Mouse (Mus musculus) limb, embryonic 11.5 days (tissue): Measurements from ENCODE around the gene Lefty2. TPM values are rescaled to one million over a fixed set of nuclear protein-coding genes. Genes with fewer than 3 reads are reported as not detected.
"Not testable (repeated sequence)": the region's sequence is repeated elsewhere in the genome, so short reads cannot be mapped to it uniquely, and the experiment has no call there.

Experiments
- ATAC-seq: fragments of 200-750 bp; cut with Nextera tagmentation; 2 replicates; pipeline ENCODE4 v1.8.0; 2017; ENCODE audit warnings: low read depth; ENCODE audit not compliant: insufficient number of reproducible peaks, low FRiP score, low TSS enrichment
- DNase-seq: peaks from one replicate; pipeline ENCODE4 v3.0.0-alpha.2; 2015; ENCODE audit warnings: low spot score
- H3K27ac ChIP-seq: fragments of 300-500 bp; sonication (generic); replicated peaks from 2 replicates; pipeline ENCODE4 v1.5.1; 2014; ENCODE audit warnings: low read depth, mild to moderate bottlenecking, low read length
- H3K27me3 ChIP-seq: fragments of 300-500 bp; sonication (generic); 2 replicates; pipeline ENCODE4 v1.6.1; 2014; ENCODE audit warnings: mild to moderate bottlenecking, low read length, mixed read lengths; ENCODE audit not compliant: control insufficient read depth, insufficient read depth
- H3K36me3 ChIP-seq: fragments of 300-500 bp; sonication (generic); 2 replicates; pipeline ENCODE4 v1.6.1; 2014; ENCODE audit warnings: mild to moderate bottlenecking, low read length, moderate library complexity, mixed read lengths; ENCODE audit not compliant: control insufficient read depth, insufficient read depth
- H3K4me1 ChIP-seq: fragments of 300-500 bp; sonication (generic); 2 replicates; pipeline ENCODE4 v1.6.1; 2014; ENCODE audit warnings: low read length, mixed read lengths; ENCODE audit not compliant: control insufficient read depth, insufficient read depth
- H3K4me2 ChIP-seq: fragments of 300-500 bp; sonication (generic); 2 replicates; pipeline ENCODE4 v1.6.1; 2014; ENCODE audit warnings: low read depth, mild to moderate bottlenecking, moderate library complexity; ENCODE audit not compliant: severe bottlenecking
- H3K4me3 ChIP-seq: fragments of 300-500 bp; sonication (generic); 2 replicates; pipeline ENCODE4 v1.5.1; 2014; ENCODE audit warnings: low read depth, low read length
- H3K9ac ChIP-seq: fragments of 300-500 bp; sonication (generic); 2 replicates; pipeline ENCODE4 v1.6.1; 2014; ENCODE audit warnings: mild to moderate bottlenecking, low read length
- H3K9me3 ChIP-seq: fragments of 300-500 bp; sonication (generic); 2 replicates; pipeline ENCODE4 v1.6.1; 2016; ENCODE audit warnings: low read length; ENCODE audit not compliant: control insufficient read depth
- WGBS: fragments of 180-500 bp; shearing (Covaris S2); extraction: QIAGEN DNeasy Blood & Tissue Kit; methylation state at CpG from one replicate; pipeline ENCODE4 v1.1.7; 2014; 5-methylcytosine and 5-hydroxymethylcytosine counted together
- polyA plus RNA-seq: library from polyadenylated mRNA; unstranded; fragments of >200 nt; fragmentation: Nextera tagmentation; extraction: Ambion mirVana; gene quantifications from 2 replicates; pipeline ENCODE4 v1.2.1, GENCODE M21; 2014

Gene Lefty2
- polyA plus RNA-seq, 1 experiment from 2014 or later: 0.08 TPM

DNA sequence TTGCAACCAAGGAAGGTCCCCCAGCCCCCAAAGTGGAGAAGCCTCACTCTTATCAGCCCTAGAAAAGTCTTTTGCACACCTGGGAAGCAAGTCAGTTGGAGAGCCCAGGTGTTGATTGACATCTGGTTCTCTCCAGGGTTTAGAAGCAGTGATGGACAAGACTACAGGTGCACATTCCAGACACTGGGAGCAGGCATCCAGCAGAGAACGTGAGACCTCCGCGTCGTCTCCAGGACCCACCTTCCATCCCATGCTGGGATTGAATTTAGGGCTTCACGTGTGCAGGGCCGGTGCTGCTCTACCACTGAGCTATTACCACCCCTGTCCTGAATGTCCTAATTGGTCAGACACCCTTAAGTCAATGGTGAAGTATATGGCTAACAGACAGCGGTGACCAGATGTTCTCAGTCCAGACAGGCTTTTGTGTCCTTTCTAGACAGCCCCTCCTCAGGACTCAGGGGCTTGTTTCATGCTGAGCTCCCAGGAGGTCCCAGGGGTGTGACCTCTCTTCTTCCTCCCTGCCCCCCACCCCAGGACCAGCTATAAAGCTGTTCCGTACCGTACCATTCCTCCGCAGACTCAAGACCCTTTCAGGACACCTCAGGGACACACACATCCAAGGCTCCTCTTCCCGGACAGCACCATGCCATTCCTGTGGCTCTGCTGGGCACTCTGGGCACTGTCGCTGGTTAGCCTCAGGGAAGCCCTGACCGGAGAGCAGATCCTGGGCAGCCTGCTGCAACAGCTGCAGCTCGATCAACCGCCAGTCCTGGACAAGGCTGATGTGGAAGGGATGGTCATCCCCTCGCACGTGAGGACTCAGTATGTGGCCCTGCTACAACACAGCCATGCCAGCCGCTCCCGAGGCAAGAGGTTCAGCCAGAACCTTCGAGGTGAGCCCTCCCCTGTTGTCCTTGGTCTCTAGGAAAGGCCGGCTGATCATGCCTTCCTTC lies 41.8 kb downstream of the Lefty2 start, which contains the start of gene Lefty1:
Gene Lefty1 (plus strand): TSS at position 556 of the 953 bp plus-strand sequence.
- no peak for DNase-seq
- 10% methylated on average over 21 of the region's 21 CpGs for WGBS
- H3K9me3 ChIP-seq: no peaks in the 10 kb centered on the region

GRCm38 (mm10) chr1:180936610-180937398 lies 43.9 kb downstream of the Lefty2 start:
- H3K4me3 ChIP-seq: peak overlapping the region; percentile 16; the same call in 1 of the 2 replicates
- ATAC-seq, DNase-seq, H3K9ac ChIP-seq, H3K36me3 ChIP-seq, H3K9me3 ChIP-seq, H3K4me1 ChIP-seq, H3K27ac ChIP-seq: not testable (repeated sequence)
- H3K4me2 ChIP-seq: peak overlapping the region; percentile 40
- 2% methylated on average over 34 of the region's 41 CpGs for WGBS
- H3K27me3 ChIP-seq: peaks cover 42% of the 10 kb centered on the region

More for the DNA sequence above, 41.8 kb downstream of the Lefty2 start, which contains the start of gene Lefty1:
- Histone ChIP-seq H3K9ac (no peak within 1 kb of the TSS), H3K4me3 (no peak within 1 kb of the TSS), H3K4me1 (no peaks in the 10 kb centered on the region), H3K4me2 (no peak within 1 kb of the TSS), H3K36me3 (no peaks in the 10 kb centered on the region), H3K27me3 (peaks cover 34% of the 10 kb centered on the region), H3K27ac (no peak within 1 kb of the TSS)
- ATAC-seq: no peak

- peaks cover 43% of the 10 kb centered on the region for H3K27me3 ChIP-seq
- not testable (repeated sequence) for H3K9ac ChIP-seq, H3K4me3 ChIP-seq, H3K9me3 ChIP-seq, H3K36me3 ChIP-seq, ATAC-seq, DNase-seq, H3K4me1 ChIP-seq, H3K27ac ChIP-seq, H3K4me2 ChIP-seq
- WGBS: 17% methylated on average over 13 of the region's 13 CpGs
Observed at GRCm38 (mm10) chr1:180937631-180938030, 44.7 kb downstream of the Lefty2 start.

DNA sequence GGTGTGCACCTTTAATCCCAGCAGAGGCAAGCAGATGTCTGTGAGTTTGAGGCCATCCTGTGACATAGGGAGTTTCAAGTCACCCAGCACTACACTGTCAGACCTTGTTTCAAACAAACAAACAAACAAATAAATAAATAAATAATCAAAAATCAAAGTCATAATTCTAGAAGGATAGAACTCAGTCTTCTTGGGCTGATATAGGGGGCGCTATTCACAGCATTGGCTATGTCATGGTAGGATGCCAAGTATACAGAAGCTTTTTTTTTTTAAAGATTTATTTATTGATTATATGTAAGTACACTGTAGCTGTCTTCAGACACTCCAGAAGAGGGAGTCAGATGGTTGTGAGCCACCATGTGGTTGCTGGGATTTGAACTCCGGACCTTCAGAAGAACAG lies 45.9 kb downstream of the Lefty2 start:
- not testable (repeated sequence) for H3K27ac ChIP-seq, H3K4me3 ChIP-seq, H3K9ac ChIP-seq, H3K4me2 ChIP-seq, H3K36me3 ChIP-seq, H3K9me3 ChIP-seq, H3K4me1 ChIP-seq, DNase-seq, ATAC-seq
- 83% methylated on average over 2 of the region's 2 CpGs for WGBS
- H3K27me3 ChIP-seq: peaks cover 45% of the 10 kb centered on the region

DNA sequence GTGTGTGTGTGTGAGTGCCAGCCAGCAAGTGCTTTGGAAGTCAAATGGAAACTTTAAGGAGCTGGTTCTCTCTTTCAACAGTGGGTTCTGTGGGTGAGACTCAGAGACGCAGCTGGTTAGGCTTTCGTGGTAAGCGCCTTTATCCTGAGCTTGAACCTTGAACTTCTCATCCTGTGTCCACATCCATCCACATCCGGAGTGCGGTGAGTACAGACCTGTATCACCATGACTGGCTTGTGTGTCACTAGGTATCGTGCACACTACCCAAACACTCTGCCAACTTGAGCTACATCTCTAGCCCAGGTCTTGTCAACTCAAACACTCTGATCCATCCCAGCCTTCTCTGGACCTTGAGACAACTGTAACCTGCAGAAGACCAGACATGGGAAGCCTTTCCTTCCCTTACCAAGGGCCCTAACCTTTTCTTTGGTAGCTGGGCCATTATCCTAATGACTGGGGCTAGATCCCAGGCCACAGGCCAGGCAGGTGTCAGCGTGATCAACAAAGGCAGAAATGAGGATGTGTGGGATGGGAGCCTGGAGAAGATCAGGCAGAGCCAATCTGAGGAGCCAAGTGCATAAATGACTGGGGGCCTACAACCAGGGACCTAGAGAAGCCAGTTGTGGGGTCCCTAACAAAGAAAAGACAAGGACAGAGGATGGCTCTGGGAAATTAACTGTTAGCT lies 48.0 kb downstream of the Lefty2 start:
- Histone ChIP-seq H3K27me3 (peaks cover 25% of the 10 kb centered on the region), H3K27ac (no peak overlapping the region), H3K4me2 (peak overlapping the region; percentile 94; the same call in 1 of the 2 replicates), H3K9ac (no peak overlapping the region), H3K4me3 (no peak overlapping the region; the same call in 1 of the 2 replicates), H3K9me3 (no peaks in the 10 kb centered on the region), H3K36me3 (no peaks in the 10 kb centered on the region), H3K4me1 (peaks cover 10% of the 10 kb centered on the region)
- no peak for ATAC-seq
- no peak for DNase-seq
- 81% methylated on average over 7 of the region's 7 CpGs for WGBS

DNA sequence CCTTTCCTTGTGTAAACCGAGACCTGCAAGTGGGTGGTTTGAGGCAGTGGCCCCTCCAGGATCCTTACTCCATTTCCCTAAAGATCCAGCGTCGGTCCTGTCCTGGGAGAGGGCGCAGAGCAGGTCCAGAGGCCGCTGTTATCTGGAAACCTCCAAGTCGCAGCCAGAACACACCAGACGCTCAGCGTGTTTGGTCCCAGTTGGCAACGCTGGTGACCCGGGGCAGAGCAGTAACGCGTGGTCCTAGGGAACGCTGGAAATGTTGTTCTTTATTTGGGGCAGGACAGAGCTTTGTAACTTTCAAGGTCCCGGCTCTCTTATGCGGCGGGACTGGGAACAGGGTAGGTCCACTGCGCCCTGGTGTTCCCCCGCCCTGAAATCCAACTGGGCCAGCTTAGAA lies 48.8 kb downstream of the Lefty2 start:
- peaks cover 19% of the 10 kb centered on the region for H3K27me3 ChIP-seq
- H3K4me1 ChIP-seq: peaks cover 14% of the 10 kb centered on the region
- no peak for ATAC-seq

DNA sequence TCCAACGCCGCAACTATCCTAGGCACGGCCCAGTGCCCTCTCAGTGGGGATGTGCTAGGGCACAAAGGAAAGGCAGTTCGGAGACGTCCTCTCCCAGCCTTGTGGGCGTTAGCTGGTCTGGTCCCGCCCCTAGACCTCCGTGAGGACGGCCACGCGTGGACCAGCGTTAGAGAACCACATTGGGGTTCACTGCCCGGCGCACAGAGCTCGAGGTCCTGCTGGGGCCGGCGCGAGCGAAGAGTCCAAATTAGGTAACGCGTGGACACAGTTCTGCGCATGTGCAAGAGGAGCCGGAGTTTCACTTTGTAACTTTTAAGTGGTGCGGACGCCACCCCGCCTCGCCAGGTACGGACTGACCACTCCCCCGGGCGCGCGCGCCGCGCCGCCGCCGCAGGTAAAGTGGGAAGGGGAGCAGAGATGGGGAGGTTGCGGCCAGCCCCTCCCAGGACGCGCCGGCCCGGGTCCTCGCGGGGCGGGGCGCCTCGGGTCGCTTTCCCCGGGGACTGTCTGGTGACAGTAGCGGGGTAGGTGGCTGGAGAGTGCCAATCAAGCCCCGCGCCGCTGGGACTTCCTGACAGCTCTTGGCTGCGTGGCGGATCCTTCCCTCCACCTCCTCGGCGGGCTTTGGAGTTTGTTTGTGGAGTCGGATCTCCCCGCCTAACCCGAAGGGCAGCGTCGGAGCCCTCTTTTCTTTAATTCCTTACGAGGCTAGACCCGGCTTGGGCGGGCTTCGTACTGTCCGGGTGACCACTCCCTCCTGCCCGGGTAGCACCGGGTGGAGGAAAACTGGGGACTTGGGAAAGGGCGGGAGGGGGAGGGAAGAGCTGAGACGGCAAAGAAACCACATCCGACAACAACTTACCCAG lies 49.5 kb downstream of the Lefty2 start, which contains the start of gene Tmem63a:
Gene Tmem63a (plus strand): TSS at position 179 of the 866 bp plus-strand sequence.
- Histone ChIP-seq H3K9ac (peak within 1 kb of the TSS; percentile 80), H3K27ac (no peak within 1 kb of the TSS), H3K27me3 (peaks cover 19% of the 10 kb centered on the region), H3K9me3 (no peaks in the 10 kb centered on the region), H3K4me2 (peak within 1 kb of the TSS; percentile 94), H3K36me3 (no peaks in the 10 kb centered on the region), H3K4me1 (peaks cover 14% of the 10 kb centered on the region), H3K4me3 (peak within 1 kb of the TSS; percentile 81)
- no peak; the same call in 1 of the 2 replicates for ATAC-seq
- peak; percentile 83 for DNase-seq
- WGBS: under 1% methylated on average over 65 of the region's 73 CpGs

More for the DNA sequence above, 48.8 kb downstream of the Lefty2 start:
- DNase-seq: peak; percentile 63
- H3K27ac ChIP-seq: no peak overlapping the region
- peak overlapping the region; percentile 81 for H3K4me3 ChIP-seq
- no peaks in the 10 kb centered on the region for H3K9me3 ChIP-seq
- peak overlapping the region; percentile 80 for H3K9ac ChIP-seq
- peak overlapping the region; percentile 94 for H3K4me2 ChIP-seq
- H3K36me3 ChIP-seq: no peaks in the 10 kb centered on the region
- 2% methylated on average over 18 of the region's 18 CpGs for WGBS
